Mouse (Mus musculus): ENCODE results near the gene Rock2.

DNA sequence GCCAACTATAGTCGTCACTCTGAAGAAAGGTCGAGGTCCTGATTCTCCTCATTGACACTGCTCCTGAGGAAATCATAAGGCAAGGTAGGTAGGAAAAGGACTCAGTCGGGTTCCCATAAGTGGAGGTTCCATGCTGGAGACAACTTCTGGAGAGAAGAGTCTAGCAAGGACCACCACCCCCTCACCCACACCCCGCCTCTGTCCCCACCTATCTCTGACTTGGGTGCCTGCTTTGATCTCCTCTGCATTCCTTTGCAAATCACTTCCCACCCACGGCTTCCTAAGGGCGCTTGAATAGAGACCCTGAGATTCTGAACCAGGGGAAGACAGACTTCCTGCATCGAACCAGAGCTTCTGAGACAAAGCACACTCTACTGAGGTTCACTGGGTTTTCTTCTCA is 27.4 kb upstream of the Rock2 start:
- TF ChIP-seq CTCF (conservative IDR thresholded peaks at IDR 0.05; ENCODE audit: insufficient read depth, insufficient read length, low read depth, low read length) (no peak), POLR2A (IDR thresholded peaks at IDR 0.05; ENCODE audit: low read depth, low read length) (no peak)
